Mouse (Mus musculus) thymus, adult 2 months (tissue): ENCODE results near the gene Rnf220. TPM values are rescaled to one million over a fixed set of nuclear protein-coding genes. Genes with fewer than 3 reads are reported as not detected.

Source experiments
- DNase-seq: peaks from one replicate; pipeline ENCODE4 v3.0.0; 2021
- H3K27ac ChIP-seq: fragments of 200-500 bp; 2 replicates; pipeline ENCODE4 v1.5.1; 2012; ENCODE audit warnings: low read length, control low read depth; ENCODE audit not compliant: control insufficient read depth, insufficient read depth
- H3K27me3 ChIP-seq: fragments of 200-500 bp; 2 replicates; pipeline ENCODE4 v1.6.1; 2012; ENCODE audit warnings: mild to moderate bottlenecking, low read length, moderate library complexity, mixed read lengths; ENCODE audit not compliant: control insufficient read depth, insufficient read depth
- H3K36me3 ChIP-seq: fragments of 200-500 bp; 2 replicates; pipeline ENCODE4 v1.6.1; 2012; ENCODE audit warnings: mild to moderate bottlenecking, low read length, moderate library complexity; ENCODE audit not compliant: control insufficient read depth, insufficient read depth
- H3K4me1 ChIP-seq: fragments of 200-500 bp; replicated peaks from 2 replicates; pipeline ENCODE4 v1.6.1; 2012; ENCODE audit warnings: low read length; ENCODE audit not compliant: control insufficient read depth, insufficient read depth
- H3K4me3 ChIP-seq: fragments of 200-500 bp; 2 replicates; pipeline ENCODE4 v1.5.1; 2012; ENCODE audit warnings: mild to moderate bottlenecking, low read length, control low read depth, moderate library complexity; ENCODE audit not compliant: control insufficient read depth, insufficient read depth
- CTCF ChIP-seq: fragments of 200-500 bp; IDR thresholded peaks from 2 replicates; pipeline ENCODE4 v1.5.1; 2012; ENCODE audit warnings: mild to moderate bottlenecking, control low read depth, low read length, moderate library complexity, borderline replicate concordance; ENCODE audit not compliant: control insufficient read depth, poor library complexity, insufficient read depth; ENCODE audit errors: extremely low read depth
- POLR2A ChIP-seq: fragments of 200-500 bp; IDR thresholded peaks from 2 replicates; pipeline ENCODE4 v1.6.1; 2012; ENCODE audit warnings: mild to moderate bottlenecking, low read length, control low read depth, moderate library complexity; ENCODE audit not compliant: control insufficient read depth, poor library complexity, insufficient read depth; ENCODE audit errors: extremely low read depth
- WGBS: fragments of 180-500 bp; shearing (Covaris S2); methylation state at CpG from one replicate; pipeline ENCODE4 v1.1.7; 2018; 5-methylcytosine and 5-hydroxymethylcytosine counted together
- polyA plus RNA-seq: library from polyadenylated mRNA; depleted of rRNA; stranded (reverse); fragments of >200 nt; gene quantifications from 2 replicates; pipeline ENCODE4 v1.2.3, GENCODE M21; 2012

Rnf220 gene
- polyA plus RNA-seq, 1 experiment, result 178 TPM

GRCm38 (mm10) chr4:117360713-117361557, 135.9 kb downstream of the Rnf220 start:
- Histone ChIP-seq H3K27me3 (no peaks in the 10 kb centered on the region), H3K27ac (no peak overlapping the region), H3K36me3 (no peaks in the 10 kb centered on the region), H3K4me1 (peaks cover 11% of the 10 kb centered on the region), H3K4me3 (no peak overlapping the region)
- DNase-seq, result no peak
- WGBS, result 88% methylated on average over 16 of the region's 16 CpGs
- TF ChIP-seq CTCF (no peak), POLR2A (no peak)

- no peaks in the 10 kb centered on the region for H3K36me3 ChIP-seq
- 58% methylated on average over 17 of the region's 17 CpGs for WGBS
- H3K27me3 ChIP-seq, result no peaks in the 10 kb centered on the region
- H3K27ac ChIP-seq, result no peak overlapping the region
- no peak overlapping the region for H3K4me3 ChIP-seq
- no peak for DNase-seq
- no peak for TF ChIP-seq CTCF
- no peak for TF ChIP-seq POLR2A
- H3K4me1 ChIP-seq, result peaks cover 18% of the 10 kb centered on the region
Measured at GRCm38 (mm10) chr4:117359803-117360382, 137.0 kb downstream of the Rnf220 start.

DNA sequence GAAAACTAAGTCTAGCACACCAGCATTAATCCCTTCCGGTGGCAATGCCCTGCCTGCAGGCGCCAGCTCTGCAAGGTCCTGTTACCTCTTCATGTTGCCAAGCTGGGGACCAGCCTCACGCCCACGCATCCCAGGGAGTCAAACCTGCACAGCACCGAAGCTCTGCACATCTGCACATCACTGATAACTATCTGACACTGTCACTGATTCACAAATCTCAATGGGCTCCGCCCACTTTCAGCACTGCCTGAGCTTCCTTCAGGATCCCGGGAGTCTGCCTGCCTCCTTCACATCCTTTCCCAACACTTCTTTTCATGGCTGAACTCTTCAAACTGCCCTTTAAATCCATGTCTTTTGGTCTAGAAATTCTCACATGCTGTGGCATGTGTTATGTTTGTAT, 138.9 kb downstream of the Rnf220 start:
- H3K4me3 ChIP-seq, result no peak overlapping the region
- peaks cover 19% of the 10 kb centered on the region for H3K4me1 ChIP-seq
- 55% methylated on average over 7 of the region's 7 CpGs for WGBS
- no peak overlapping the region for H3K27ac ChIP-seq
- H3K36me3 ChIP-seq, result no peaks in the 10 kb centered on the region
- DNase-seq, result no peak
- TF ChIP-seq POLR2A, result no peak
- no peaks in the 10 kb centered on the region for H3K27me3 ChIP-seq

- Histone ChIP-seq H3K4me1 (peaks cover 19% of the 10 kb centered on the region), H3K36me3 (no peaks in the 10 kb centered on the region), H3K4me3 (no peak overlapping the region), H3K27me3 (no peaks in the 10 kb centered on the region), H3K27ac (no peak overlapping the region)
- TF ChIP-seq CTCF (no peak), POLR2A (no peak)
- WGBS, result 85% methylated on average over 5 of the region's 5 CpGs
- DNase-seq, result no peak
Measured at GRCm38 (mm10) chr4:117357104-117357503, 139.7 kb downstream of the Rnf220 start.

GRCm38 (mm10) chr4:117356223-117356622, 140.6 kb downstream of the Rnf220 start:
- no peak overlapping the region for H3K4me3 ChIP-seq
- H3K27me3 ChIP-seq, result no peaks in the 10 kb centered on the region
- no peak for DNase-seq
- H3K4me1 ChIP-seq, result peaks cover 19% of the 10 kb centered on the region
- no peaks in the 10 kb centered on the region for H3K36me3 ChIP-seq
- no peak overlapping the region for H3K27ac ChIP-seq
- TF ChIP-seq CTCF, result no peak
- WGBS, result 31% methylated on average over 2 of the region's 2 CpGs

GRCm38 (mm10) chr4:117354651-117355050, 142.2 kb downstream of the Rnf220 start:
- 58% methylated on average over 6 of the region's 6 CpGs for WGBS
- TF ChIP-seq POLR2A, result no peak
- TF ChIP-seq CTCF, result no peak
- Histone ChIP-seq H3K27me3 (no peaks in the 10 kb centered on the region), H3K36me3 (no peaks in the 10 kb centered on the region), H3K4me3 (no peak overlapping the region), H3K4me1 (peaks cover 16% of the 10 kb centered on the region), H3K27ac (no peak overlapping the region)
- DNase-seq, result no peak

- H3K27ac ChIP-seq, result no peak overlapping the region
- 95% methylated on average over 9 of the region's 9 CpGs for WGBS
- H3K4me1 ChIP-seq, result peaks cover 14% of the 10 kb centered on the region
- H3K27me3 ChIP-seq, result no peaks in the 10 kb centered on the region
- H3K4me3 ChIP-seq, result no peak overlapping the region
- TF ChIP-seq CTCF (no peak), POLR2A (no peak)
- no peaks in the 10 kb centered on the region for H3K36me3 ChIP-seq
- DNase-seq, result no peak
Measured at GRCm38 (mm10) chr4:117352957-117353356, 143.9 kb downstream of the Rnf220 start.
